Mouse (Mus musculus): ENCODE results near the gene N4bp2. TPM values are rescaled to one million over a fixed set of nuclear protein-coding genes. Genes with fewer than 3 reads are reported as not detected.

N4bp2 gene
- polyA plus RNA-seq, 1 experiment from 2014 or later: 22.0 TPM

- ATAC-seq (ENCODE audit: insufficient number of reproducible peaks, low FRiP score, low TSS enrichment, low read depth): no peak
- Histone ChIP-seq H3K27me3 (no peaks in the 10 kb centered on the region), H3K4me3 (replicated peaks) (no peak overlapping the region), H3K9me3 (replicated peaks) (no peaks in the 10 kb centered on the region), H3K36me3 (no peaks in the 10 kb centered on the region), H3K4me1 (0 out of 2 replicates have a peak, but pooled peaks cover 4% of the 10 kb centered on the region), H3K9ac (no peak overlapping the region), H3K27ac (replicated peaks) (no peak overlapping the region), H3K4me2 (replicated peaks) (no peak overlapping the region)
- 86% methylated on average over 17 of the region's 17 CpGs for WGBS
Observed at GRCm38 (mm10) chr5:65856591-65857411, 93.5 kb downstream of the N4bp2 start.

DNA sequence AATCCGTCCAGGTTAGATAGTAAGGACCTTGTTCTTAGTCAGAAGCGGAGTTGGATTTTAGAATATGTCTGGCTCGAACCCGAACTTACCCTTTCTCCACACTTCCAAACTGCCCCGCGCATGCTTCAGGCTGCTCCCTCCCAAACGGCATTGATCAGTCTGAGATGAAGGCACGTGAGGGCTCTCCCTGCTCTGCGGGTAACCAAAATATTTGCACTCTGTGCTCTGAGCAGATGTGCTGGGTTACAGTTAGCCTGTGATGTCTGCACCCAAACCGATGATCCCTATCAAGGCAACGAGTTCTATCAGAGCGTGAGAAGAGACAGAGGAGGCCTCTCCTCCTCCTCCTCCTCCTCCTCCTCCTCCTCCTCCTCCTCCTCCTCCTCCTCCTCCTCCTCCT lies 94.6 kb downstream of the N4bp2 start:
- H3K9me3 ChIP-seq (replicated peaks): no peaks in the 10 kb centered on the region
- H3K4me3 ChIP-seq (replicated peaks): no peak overlapping the region
- no peak for ATAC-seq (ENCODE audit: insufficient number of reproducible peaks, low FRiP score, low TSS enrichment, low read depth)
- H3K27me3 ChIP-seq: no peaks in the 10 kb centered on the region
- H3K36me3 ChIP-seq: no peaks in the 10 kb centered on the region
- WGBS: 67% methylated on average over 12 of the region's 12 CpGs
- H3K4me1 ChIP-seq: 0 out of 2 replicates have a peak, but pooled peaks cover 4% of the 10 kb centered on the region
- H3K4me2 ChIP-seq (replicated peaks): no peak overlapping the region
- H3K27ac ChIP-seq (replicated peaks): no peak overlapping the region
- no peak overlapping the region for H3K9ac ChIP-seq

DNA sequence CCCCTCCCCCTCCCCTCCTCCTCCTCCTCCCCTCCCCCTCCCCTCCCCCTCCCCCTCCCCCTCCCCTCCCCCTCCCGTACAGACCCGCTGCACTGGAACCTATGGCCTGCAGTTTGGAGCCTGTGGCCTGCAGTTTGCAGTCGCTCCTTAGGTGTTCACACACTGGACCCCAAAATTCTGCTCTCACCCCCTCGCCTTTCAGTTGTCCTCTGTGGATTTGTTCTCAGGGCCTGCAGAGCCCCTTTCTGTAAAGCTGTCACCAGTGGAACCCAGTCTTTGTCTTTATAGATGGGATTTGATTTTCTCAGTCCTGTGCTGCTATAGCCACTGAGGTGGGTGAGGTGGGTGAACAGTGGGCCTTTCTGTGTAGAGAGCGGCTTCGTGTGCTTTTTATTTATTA lies 95.0 kb downstream of the N4bp2 start:
- no peaks in the 10 kb centered on the region for H3K9me3 ChIP-seq (replicated peaks)
- H3K4me2 ChIP-seq (replicated peaks): no peak overlapping the region
- H3K4me1 ChIP-seq: 0 out of 2 replicates have a peak, but pooled peaks cover 4% of the 10 kb centered on the region
- H3K27me3 ChIP-seq: no peaks in the 10 kb centered on the region
- peak overlapping the region; percentile 39; the same call in 1 of the 2 replicates for H3K27ac ChIP-seq (replicated peaks)
- no peak for ATAC-seq (ENCODE audit: insufficient number of reproducible peaks, low FRiP score, low TSS enrichment, low read depth)
- WGBS: 80% methylated on average over 3 of the region's 6 CpGs
- H3K36me3 ChIP-seq: no peaks in the 10 kb centered on the region
- H3K4me3 ChIP-seq (replicated peaks): no peak overlapping the region
- H3K9ac ChIP-seq: no peak overlapping the region

GRCm38 (mm10) chr5:65858898-65859297 lies 95.6 kb downstream of the N4bp2 start:
- Histone ChIP-seq H3K9ac (no peak overlapping the region), H3K4me1 (0 out of 2 replicates have a peak, but pooled peaks cover 4% of the 10 kb centered on the region), H3K36me3 (no peaks in the 10 kb centered on the region), H3K4me2 (replicated peaks) (no peak overlapping the region), H3K9me3 (replicated peaks) (no peaks in the 10 kb centered on the region), H3K4me3 (replicated peaks) (no peak overlapping the region), H3K27ac (replicated peaks) (peak overlapping the region; percentile 39; the same call in 1 of the 2 replicates), H3K27me3 (no peaks in the 10 kb centered on the region)
- ATAC-seq (ENCODE audit: insufficient number of reproducible peaks, low FRiP score, low TSS enrichment, low read depth): peak; percentile 62; the same call in 1 of the 2 replicates
- WGBS: 26% methylated on average over 12 of the region's 12 CpGs

- no peak overlapping the region for H3K9ac ChIP-seq
- WGBS: 28% methylated on average over 6 of the region's 6 CpGs
- no peaks in the 10 kb centered on the region for H3K27me3 ChIP-seq
- H3K27ac ChIP-seq (replicated peaks): no peak overlapping the region
- H3K4me3 ChIP-seq (replicated peaks): no peak overlapping the region
- no peak overlapping the region for H3K4me2 ChIP-seq (replicated peaks)
- H3K36me3 ChIP-seq: no peaks in the 10 kb centered on the region
- no peak for ATAC-seq (ENCODE audit: insufficient number of reproducible peaks, low FRiP score, low TSS enrichment, low read depth)
- no peaks in the 10 kb centered on the region for H3K9me3 ChIP-seq (replicated peaks)
- H3K4me1 ChIP-seq: 0 out of 2 replicates have a peak, but pooled peaks cover 4% of the 10 kb centered on the region
Observed at GRCm38 (mm10) chr5:65859396-65859795, 96.1 kb downstream of the N4bp2 start.

DNA sequence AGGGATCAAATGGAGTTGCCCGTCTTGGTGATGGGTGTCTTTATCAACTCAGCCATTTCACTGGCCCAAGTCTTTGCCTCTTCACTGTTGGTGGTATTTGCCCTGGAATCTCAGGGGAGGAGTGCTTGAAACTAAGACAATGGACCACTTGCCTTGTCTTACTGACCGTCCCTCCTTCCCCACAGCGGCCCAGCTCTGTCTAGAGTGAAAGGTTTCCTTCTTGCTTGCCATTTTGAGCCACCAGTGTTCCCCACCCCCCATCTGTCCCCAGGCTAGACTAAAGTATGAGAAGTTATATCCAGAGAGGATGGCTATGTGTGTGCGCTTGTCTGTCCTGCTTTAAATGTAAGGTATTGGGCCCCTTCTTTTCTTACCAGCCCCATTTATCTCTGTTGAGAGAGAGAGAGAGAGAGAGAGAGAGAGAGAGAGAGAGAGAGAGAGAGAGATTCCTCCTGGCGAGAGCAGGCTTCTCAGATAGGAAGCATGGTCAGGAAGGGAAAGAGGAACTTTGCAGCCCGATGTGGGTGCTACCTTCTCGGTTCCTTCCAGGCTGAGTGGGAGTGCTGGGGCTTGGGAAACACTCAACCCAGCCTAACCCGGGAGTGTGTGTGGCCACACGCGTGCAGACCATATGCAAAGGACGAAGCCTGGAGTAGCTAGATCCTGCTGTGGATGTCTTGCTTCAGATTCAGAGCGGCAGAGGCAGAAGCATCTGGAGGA lies 97.1 kb downstream of the N4bp2 start:
- Histone ChIP-seq H3K4me1 (0 out of 2 replicates have a peak, but pooled peaks cover 4% of the 10 kb centered on the region), H3K27me3 (no peaks in the 10 kb centered on the region), H3K9me3 (replicated peaks) (no peaks in the 10 kb centered on the region), H3K36me3 (no peaks in the 10 kb centered on the region), H3K27ac (replicated peaks) (no peak overlapping the region), H3K4me3 (replicated peaks) (no peak overlapping the region), H3K4me2 (replicated peaks) (no peak overlapping the region), H3K9ac (no peak overlapping the region)
- no peak for ATAC-seq (ENCODE audit: insufficient number of reproducible peaks, low FRiP score, low TSS enrichment, low read depth)
- WGBS: 70% methylated on average over 12 of the region's 12 CpGs

DNA sequence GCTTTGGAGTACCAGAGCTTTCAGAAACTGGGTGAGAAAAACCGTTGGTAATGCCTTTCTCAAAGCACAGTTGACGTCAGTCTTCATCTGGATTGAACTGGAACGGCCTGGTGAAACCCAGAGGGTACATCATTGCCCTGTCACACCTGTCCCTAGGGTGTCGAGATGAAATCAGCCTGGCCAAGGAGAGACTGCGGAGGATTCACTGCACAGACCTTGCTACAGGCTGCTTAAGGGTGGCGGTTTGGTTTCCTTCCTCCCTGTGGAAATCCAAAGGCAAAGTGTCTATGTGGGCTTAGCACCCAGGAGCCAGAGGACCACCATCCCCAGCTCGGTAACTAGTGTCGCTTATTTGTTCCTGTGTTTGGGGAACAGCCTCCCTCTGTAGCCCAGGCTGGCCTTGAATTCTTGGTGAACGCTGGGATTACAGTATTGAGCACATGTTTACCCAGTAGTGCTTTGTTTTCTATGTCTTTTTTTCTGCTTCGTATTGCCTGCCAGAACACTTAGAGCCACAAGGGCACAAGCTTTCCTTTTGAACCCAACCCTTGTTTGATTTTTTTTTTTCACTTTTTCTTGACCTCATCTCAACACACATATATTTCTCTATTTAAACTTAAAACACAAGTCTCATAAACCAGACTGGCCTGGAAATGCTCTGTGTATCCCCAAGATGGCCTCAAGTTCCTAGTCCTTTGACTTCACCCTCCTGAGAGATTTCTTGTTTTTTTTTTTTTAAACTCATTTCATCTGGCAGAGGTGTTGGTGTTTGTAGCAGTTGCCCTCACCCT lies 98.0 kb downstream of the N4bp2 start, which contains the start of gene Rhoh:
Gene Rhoh, plus strand, starts transcription at position 60 of the 791 bp plus-strand sequence.
- Histone ChIP-seq H3K27me3 (no peaks in the 10 kb centered on the region), H3K9ac (no peak within 1 kb of the TSS), H3K9me3 (replicated peaks) (no peaks in the 10 kb centered on the region), H3K36me3 (no peaks in the 10 kb centered on the region), H3K27ac (replicated peaks) (no peak within 1 kb of the TSS), H3K4me2 (replicated peaks) (no peak within 1 kb of the TSS), H3K4me3 (replicated peaks) (no peak within 1 kb of the TSS), H3K4me1 (0 out of 2 replicates have a peak, but pooled peaks cover 4% of the 10 kb centered on the region)
- WGBS: 68% methylated on average over 10 of the region's 10 CpGs
- no peak for ATAC-seq (ENCODE audit: insufficient number of reproducible peaks, low FRiP score, low TSS enrichment, low read depth)

GRCm38 (mm10) chr5:65862217-65862927 lies 99.1 kb downstream of the N4bp2 start:
- H3K9me3 ChIP-seq (replicated peaks): no peaks in the 10 kb centered on the region
- no peaks in the 10 kb centered on the region for H3K27me3 ChIP-seq
- H3K36me3 ChIP-seq: no peaks in the 10 kb centered on the region
- H3K27ac ChIP-seq (replicated peaks): no peak overlapping the region
- H3K4me1 ChIP-seq: 0 out of 2 replicates have a peak, but pooled peaks cover 4% of the 10 kb centered on the region
- H3K4me2 ChIP-seq (replicated peaks): no peak overlapping the region
- no peak for ATAC-seq (ENCODE audit: insufficient number of reproducible peaks, low FRiP score, low TSS enrichment, low read depth)
- no peak overlapping the region for H3K4me3 ChIP-seq (replicated peaks)
- 88% methylated on average over 7 of the region's 7 CpGs for WGBS
- no peak overlapping the region for H3K9ac ChIP-seq

GRCm38 (mm10) chr5:65863349-65863749 lies 100.0 kb downstream of the N4bp2 start:
- H3K27ac ChIP-seq (replicated peaks): no peak overlapping the region
- H3K4me1 ChIP-seq: 0 out of 2 replicates have a peak, but pooled peaks cover 4% of the 10 kb centered on the region
- no peaks in the 10 kb centered on the region for H3K27me3 ChIP-seq
- no peak overlapping the region for H3K4me3 ChIP-seq (replicated peaks)
- 84% methylated on average over 12 of the region's 12 CpGs for WGBS
- no peak overlapping the region for H3K4me2 ChIP-seq (replicated peaks)
- no peaks in the 10 kb centered on the region for H3K9me3 ChIP-seq (replicated peaks)
- ATAC-seq (ENCODE audit: insufficient number of reproducible peaks, low FRiP score, low TSS enrichment, low read depth): no peak
- H3K36me3 ChIP-seq: no peaks in the 10 kb centered on the region
- H3K9ac ChIP-seq: no peak overlapping the region

- no peaks in the 10 kb centered on the region for H3K36me3 ChIP-seq
- H3K4me1 ChIP-seq: no peaks in the 10 kb centered on the region
- no peak overlapping the region for H3K4me2 ChIP-seq (replicated peaks)
- H3K9me3 ChIP-seq (replicated peaks): no peaks in the 10 kb centered on the region
- no peak for ATAC-seq (ENCODE audit: insufficient number of reproducible peaks, low FRiP score, low TSS enrichment, low read depth)
- H3K27ac ChIP-seq (replicated peaks): no peak overlapping the region
- no peak overlapping the region for H3K4me3 ChIP-seq (replicated peaks)
- no peaks in the 10 kb centered on the region for H3K27me3 ChIP-seq
- no peak overlapping the region for H3K9ac ChIP-seq
- WGBS: 93% methylated on average over 7 of the region's 7 CpGs
Observed at GRCm38 (mm10) chr5:65864486-65864885, 101.2 kb downstream of the N4bp2 start.
